Mouse (Mus musculus) cerebellum, adult 9-11 months (tissue): ENCODE measurements around the gene Zp1.

ENCODE experiments used
- DNase-seq: peaks from one replicate; pipeline ENCODE4 v3.0.0; 2022

Zp1 gene

GRCm38 (mm10) chr19:10871328-10871961 lies 49.0 kb downstream of the Zp1 start:
- peak; percentile 67 for DNase-seq

GRCm38 (mm10) chr19:10870676-10871075 lies 49.8 kb downstream of the Zp1 start:
- DNase-seq = peak; percentile 51

- DNase-seq = peak; percentile 81
Measured at GRCm38 (mm10) chr19:10869886-10870527, 50.4 kb downstream of the Zp1 start, which contains the start of gene Tmem132a. Tmem132a (minus strand) TSS chr19:10869940.

GRCm38 (mm10) chr19:10869241-10869885 lies 51.1 kb downstream of the Zp1 start:
- peak; percentile 92 for DNase-seq

GRCm38 (mm10) chr19:10868623-10869141 lies 51.8 kb downstream of the Zp1 start:
- DNase-seq = no peak

- DNase-seq = peak; percentile 62
Measured at GRCm38 (mm10) chr19:10867946-10868622, 52.3 kb downstream of the Zp1 start.

- peak; percentile 75 for DNase-seq
Measured at GRCm38 (mm10) chr19:10866351-10866750, 54.1 kb downstream of the Zp1 start.
